Mouse (Mus musculus): ENCODE data around the gene Caskin1. TPM values are rescaled to one million over a fixed set of nuclear protein-coding genes. Genes with fewer than 3 reads are reported as not detected.

Gene Caskin1
- polyA plus RNA-seq, 1 experiment from 2014 or later: 1.8 TPM

DNA sequence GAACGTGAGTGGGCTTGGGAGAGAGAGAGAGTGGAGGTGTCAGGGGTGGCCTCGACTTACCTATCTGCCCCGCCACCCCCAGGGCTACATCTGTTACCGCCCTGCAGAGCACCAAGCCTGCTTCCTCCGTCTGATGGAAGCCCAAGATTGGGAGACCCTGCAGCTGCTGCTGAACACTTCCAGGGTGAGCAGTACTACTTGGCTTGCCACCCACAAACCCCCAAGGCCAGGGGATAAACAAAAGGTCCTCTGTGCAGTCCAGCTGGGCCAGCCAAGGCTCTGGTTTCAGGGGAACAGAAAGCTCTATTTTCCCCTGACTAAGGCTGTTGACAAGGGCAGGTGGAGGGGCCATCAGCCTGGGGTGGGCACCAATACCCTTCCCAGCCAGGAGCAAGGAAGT is 13.8 kb upstream of the Caskin1 start:
- WGBS: 75% methylated on average over 5 of the region's 5 CpGs

DNA sequence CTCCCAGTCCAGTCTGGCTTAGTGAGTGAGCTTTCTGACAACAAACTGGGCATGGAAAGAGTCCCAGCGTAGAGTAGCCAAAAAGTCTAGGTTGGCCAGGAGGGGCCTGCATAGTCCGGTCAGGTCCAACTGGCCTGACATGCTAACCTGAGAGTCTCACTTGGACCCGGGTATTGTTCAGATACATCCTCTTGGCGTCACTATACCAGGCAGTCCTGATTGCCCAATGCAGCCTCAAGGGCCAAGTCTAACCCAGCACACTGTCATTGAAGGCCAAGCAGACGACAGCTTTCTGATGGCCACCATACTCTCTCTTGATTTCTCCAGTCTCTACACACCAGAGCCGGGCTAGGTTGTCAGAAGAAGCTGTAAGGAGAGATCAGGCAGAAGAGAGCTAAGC is 12.8 kb upstream of the Caskin1 start:
- Histone ChIP-seq H3K9ac (no peak overlapping the region), H3K9me3 (no peaks in the 10 kb centered on the region), H3K4me3 (replicated peaks) (no peak overlapping the region), H3K36me3 (peaks cover 22% of the 10 kb centered on the region), H3K27me3 (replicated peaks) (no peaks in the 10 kb centered on the region), H3K4me2 (replicated peaks) (no peak overlapping the region), H3K4me1 (replicated peaks) (peaks cover 52% of the 10 kb centered on the region), H3K27ac (no peak overlapping the region)
- no peak for ATAC-seq
- WGBS: 92% methylated on average over 6 of the region's 6 CpGs

More for the DNA sequence above, 13.8 kb upstream of the Caskin1 start:
- Histone ChIP-seq H3K9ac (no peak overlapping the region), H3K27me3 (replicated peaks) (no peaks in the 10 kb centered on the region), H3K4me1 (replicated peaks) (peaks cover 44% of the 10 kb centered on the region), H3K4me3 (replicated peaks) (no peak overlapping the region), H3K4me2 (replicated peaks) (no peak overlapping the region), H3K36me3 (peaks cover 22% of the 10 kb centered on the region), H3K27ac (0 out of 2 replicates have a peak overlapping the region, but pooled peaks have one; percentile 78), H3K9me3 (no peaks in the 10 kb centered on the region)
- ATAC-seq: no peak

DNA sequence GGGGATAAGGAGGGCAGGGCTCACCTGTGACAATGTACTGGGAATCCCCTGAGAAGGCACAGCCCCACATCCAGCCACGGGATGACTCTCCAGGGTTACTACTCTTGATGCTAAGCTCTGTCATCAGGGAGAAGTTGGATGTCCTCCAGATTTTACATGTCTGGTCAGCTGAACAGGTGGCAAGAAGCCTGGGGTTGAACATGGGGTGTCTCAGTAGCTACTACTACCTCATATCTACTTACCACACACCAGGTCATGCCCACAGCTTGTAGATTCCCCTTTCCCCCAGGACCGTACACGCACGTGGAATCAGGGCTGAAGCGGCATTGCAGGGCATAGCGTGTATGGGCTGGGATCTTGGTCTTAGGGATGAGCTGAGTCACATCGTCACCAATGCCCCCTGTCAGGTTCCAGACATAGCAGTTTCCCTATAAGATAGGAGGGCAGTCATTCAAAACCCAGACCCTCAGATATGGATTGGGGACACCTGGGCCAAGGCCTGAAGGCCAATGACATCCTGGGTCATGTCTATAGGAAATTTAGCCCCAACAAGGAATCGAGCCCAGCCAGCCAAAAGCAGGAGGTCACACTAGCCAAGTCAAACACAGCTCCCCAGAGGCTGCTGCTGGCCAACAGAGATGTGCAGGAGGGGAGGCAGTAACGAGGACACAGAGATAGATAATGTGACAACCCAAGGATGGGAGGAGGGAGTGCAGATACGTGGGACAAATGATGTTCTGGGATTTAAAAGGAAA is 12.2 kb upstream of the Caskin1 start:
- peaks cover 22% of the 10 kb centered on the region for H3K36me3 ChIP-seq
- H3K27ac ChIP-seq: no peak overlapping the region
- 94% methylated on average over 10 of the region's 10 CpGs for WGBS
- peaks cover 47% of the 10 kb centered on the region for H3K4me1 ChIP-seq (replicated peaks)
- no peaks in the 10 kb centered on the region for H3K9me3 ChIP-seq
- no peak overlapping the region for H3K4me2 ChIP-seq (replicated peaks)
- ATAC-seq: no peak
- no peak overlapping the region for H3K9ac ChIP-seq
- H3K27me3 ChIP-seq (replicated peaks): no peaks in the 10 kb centered on the region
- H3K4me3 ChIP-seq (replicated peaks): no peak overlapping the region

DNA sequence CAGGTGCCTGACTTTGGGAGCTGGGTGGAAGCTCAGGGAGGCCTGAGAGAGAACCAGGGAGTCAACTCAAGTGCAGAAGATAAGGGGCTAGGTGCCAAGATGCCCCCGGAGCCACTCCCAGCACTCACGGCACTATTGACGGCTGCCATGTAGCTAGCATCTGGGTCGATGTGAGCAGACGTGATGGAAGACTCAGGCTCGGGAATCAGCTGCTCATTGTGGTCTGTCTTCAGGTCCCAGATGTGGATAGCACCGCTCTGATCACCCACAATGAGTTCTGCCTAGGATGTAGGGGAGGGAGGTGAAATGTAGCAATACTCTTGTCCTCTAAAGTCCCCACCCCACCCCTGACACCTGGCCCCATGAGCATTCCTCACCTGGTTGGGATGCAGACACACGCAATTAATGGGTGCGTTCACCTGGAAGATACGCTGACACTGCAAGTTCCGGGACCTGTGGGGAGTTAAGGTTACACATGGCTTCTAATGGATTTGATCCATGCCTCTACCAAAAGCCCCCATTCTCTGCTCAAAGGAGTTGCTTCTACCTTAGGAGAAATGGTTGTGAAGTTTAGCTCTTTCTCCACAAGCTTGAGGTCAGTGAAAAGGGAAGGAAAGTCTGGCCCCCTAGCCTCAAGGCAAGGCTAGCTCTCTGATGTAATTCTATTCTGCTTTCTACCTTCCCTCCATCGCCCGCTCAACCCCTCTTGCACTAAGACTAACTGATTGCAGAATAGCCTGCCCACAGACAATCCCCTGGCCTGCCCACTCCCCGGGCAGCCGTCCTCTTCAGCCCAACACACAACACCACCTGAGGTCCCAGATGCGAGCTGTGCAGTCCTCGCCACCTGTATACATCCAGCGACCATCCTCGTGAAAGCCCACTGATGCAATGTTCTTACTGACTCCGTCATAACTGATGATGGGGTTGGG is 11.1 kb upstream of the Caskin1 start:
- no peak for ATAC-seq
- peak overlapping the region; percentile 76 for H3K4me2 ChIP-seq (replicated peaks)

DNA sequence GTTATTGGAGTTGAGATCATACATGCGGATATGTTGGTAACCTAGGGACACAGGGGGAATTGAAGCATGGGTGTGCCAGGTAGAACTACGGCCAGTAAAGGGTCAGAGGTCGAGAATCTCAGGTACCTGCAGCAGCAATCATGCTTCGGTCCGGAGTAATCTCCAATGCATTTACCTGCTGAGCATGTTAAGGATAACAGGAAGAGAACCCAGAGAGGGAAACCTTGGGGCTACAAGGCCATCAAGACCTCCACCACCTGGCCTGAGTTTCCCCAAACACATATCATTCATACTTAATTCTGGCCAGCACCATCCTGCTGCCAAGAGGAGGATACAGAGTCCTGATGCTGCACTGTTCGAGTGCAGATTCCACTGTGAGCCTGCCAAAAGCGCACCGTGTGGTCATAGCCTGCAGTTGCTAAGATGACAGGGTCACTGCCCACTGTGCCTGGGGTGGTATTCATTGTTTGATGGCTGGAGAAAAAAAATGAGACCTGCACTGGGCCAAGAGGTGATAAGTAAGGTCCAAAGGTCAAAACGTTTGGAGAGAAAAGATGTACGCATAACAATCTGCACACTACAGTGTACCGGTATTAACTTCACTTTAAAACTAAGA is 10.3 kb upstream of the Caskin1 start:
- Histone ChIP-seq H3K9me3 (no peaks in the 10 kb centered on the region), H3K27me3 (replicated peaks) (no peaks in the 10 kb centered on the region), H3K36me3 (peaks cover 22% of the 10 kb centered on the region), H3K27ac (no peak overlapping the region), H3K4me1 (replicated peaks) (peaks cover 31% of the 10 kb centered on the region), H3K4me2 (replicated peaks) (peak overlapping the region; percentile 76), H3K4me3 (replicated peaks) (peak overlapping the region; percentile 70), H3K9ac (peak overlapping the region; percentile 78)
- 36% methylated on average over 11 of the region's 11 CpGs for WGBS
- peak; percentile 10 for ATAC-seq

More for the DNA sequence above, 11.1 kb upstream of the Caskin1 start:
- Histone ChIP-seq H3K27ac (no peak overlapping the region), H3K4me1 (replicated peaks) (peaks cover 38% of the 10 kb centered on the region), H3K36me3 (peaks cover 22% of the 10 kb centered on the region), H3K9me3 (no peaks in the 10 kb centered on the region), H3K4me3 (replicated peaks) (no peak overlapping the region; the same call in 1 of the 2 replicates), H3K27me3 (replicated peaks) (no peaks in the 10 kb centered on the region), H3K9ac (no peak overlapping the region)
- 89% methylated on average over 20 of the region's 20 CpGs for WGBS

DNA sequence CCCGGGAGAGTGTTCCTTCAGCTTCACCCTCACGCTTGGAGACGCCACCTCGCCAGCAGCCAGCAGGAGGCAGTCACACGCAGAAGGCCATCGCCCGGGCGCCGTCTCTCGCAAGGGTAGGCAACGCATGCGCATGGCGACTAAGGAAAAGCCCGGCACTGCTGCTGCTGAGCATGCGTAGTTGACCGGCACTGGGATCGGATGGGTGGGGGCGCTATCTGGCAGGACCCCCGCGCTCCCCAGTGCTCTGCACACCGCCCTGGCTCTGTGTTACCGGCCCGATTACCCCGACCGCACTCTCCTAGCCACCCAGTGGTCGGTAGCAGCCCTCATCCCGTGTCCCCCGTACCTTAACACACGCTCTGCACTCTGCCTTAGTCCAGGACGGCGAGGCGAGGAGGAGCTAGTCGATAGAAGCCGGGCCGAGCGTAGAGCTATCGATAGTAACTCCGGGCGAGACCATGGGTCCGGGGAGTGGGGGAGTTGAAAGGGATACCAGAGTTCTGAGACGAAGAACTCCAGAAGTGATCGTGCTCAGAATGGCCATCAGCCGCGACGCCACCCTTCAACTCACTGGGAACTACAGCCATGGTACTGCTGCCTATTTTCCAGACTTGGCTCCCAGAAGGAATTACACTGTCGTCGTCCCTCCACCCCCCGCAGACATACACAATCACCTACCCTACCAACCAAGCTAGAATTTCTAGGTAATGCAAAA is 9.6 kb upstream of the Caskin1 start, which contains the start of gene Mlst8:
Mlst8 (minus strand) TSS at position 416 of the 718 bp plus-strand sequence.
- under 1% methylated on average over 48 of the region's 48 CpGs for WGBS
- peak; percentile 95 for ATAC-seq

DNA sequence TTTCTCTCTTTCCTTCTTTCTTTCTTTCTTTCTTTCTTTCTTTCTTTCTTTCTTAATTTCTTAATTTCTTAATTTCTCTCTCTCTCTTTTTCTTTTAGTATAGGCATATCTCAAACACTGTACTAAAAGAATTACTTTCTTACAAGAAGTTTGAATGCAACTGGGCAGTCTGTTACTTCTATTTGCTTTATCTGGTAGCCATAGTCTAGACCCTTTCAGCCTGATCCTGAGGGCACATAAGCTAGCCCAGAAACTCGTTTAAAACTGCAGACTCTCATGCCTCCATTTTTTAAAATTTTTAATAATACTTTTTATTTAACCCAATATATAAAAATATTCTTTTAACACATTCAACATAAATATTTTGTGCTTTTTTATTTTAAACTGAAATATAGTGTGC is 9.0 kb upstream of the Caskin1 start:
- WGBS: 18% methylated on average over 1 of the region's 1 CpGs
- Histone ChIP-seq H3K4me3 (replicated peaks) (peak overlapping the region; percentile 70), H3K36me3 (peaks cover 20% of the 10 kb centered on the region), H3K4me2 (replicated peaks) (no peak overlapping the region), H3K9ac (no peak overlapping the region), H3K27ac (no peak overlapping the region), H3K4me1 (replicated peaks) (peaks cover 18% of the 10 kb centered on the region), H3K9me3 (no peaks in the 10 kb centered on the region), H3K27me3 (replicated peaks) (no peaks in the 10 kb centered on the region)
- no peak for ATAC-seq

More for the DNA sequence above, 9.6 kb upstream of the Caskin1 start, which contains the start of gene Mlst8:
- Histone ChIP-seq H3K36me3 (peaks cover 22% of the 10 kb centered on the region), H3K27me3 (replicated peaks) (no peaks in the 10 kb centered on the region), H3K27ac (peak within 1 kb of the TSS; percentile 89), H3K9me3 (no peaks in the 10 kb centered on the region), H3K4me1 (replicated peaks) (peaks cover 24% of the 10 kb centered on the region), H3K4me2 (replicated peaks) (peak within 1 kb of the TSS; percentile 76), H3K9ac (peak within 1 kb of the TSS; percentile 78), H3K4me3 (replicated peaks) (peak within 1 kb of the TSS; percentile 70)

DNA sequence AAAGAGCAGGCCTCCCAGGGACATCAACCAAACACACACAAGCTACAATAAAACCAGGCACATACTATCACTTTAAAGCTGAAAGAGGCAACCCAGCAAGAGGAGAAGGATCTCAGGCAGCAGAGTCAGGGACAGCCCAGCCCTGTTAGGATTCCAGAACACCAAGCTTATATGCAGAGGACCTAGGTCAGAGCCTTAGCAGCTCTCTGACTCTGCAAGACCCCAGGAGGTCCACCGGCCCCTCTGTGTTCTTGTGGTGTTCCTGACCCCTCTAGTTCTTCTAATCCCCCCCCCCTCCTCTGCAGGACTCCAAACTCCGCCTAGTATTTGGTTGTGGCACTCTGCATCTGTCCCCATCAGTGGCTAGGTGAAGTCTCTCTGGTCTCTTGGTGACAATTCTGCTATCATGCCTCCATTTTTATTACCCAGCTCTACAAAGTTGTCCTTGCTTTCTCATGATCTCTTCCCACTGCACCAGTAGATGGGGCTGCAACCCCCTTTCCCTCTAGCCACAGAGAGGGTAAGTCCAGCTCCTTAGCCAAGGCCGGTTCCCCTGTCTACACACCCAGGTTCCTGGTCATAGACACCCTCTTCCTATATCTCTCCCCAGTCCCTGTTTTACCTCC is 8.1 kb upstream of the Caskin1 start:
- Histone ChIP-seq H3K27ac (0 out of 2 replicates have a peak overlapping the region, but pooled peaks have one; percentile 10), H3K4me1 (replicated peaks) (peaks cover 17% of the 10 kb centered on the region), H3K27me3 (replicated peaks) (no peaks in the 10 kb centered on the region), H3K36me3 (peaks cover 11% of the 10 kb centered on the region), H3K4me2 (replicated peaks) (no peak overlapping the region), H3K9me3 (no peaks in the 10 kb centered on the region), H3K9ac (no peak overlapping the region), H3K4me3 (replicated peaks) (no peak overlapping the region)
- ATAC-seq: no peak
- 32% methylated on average over 3 of the region's 3 CpGs for WGBS

DNA sequence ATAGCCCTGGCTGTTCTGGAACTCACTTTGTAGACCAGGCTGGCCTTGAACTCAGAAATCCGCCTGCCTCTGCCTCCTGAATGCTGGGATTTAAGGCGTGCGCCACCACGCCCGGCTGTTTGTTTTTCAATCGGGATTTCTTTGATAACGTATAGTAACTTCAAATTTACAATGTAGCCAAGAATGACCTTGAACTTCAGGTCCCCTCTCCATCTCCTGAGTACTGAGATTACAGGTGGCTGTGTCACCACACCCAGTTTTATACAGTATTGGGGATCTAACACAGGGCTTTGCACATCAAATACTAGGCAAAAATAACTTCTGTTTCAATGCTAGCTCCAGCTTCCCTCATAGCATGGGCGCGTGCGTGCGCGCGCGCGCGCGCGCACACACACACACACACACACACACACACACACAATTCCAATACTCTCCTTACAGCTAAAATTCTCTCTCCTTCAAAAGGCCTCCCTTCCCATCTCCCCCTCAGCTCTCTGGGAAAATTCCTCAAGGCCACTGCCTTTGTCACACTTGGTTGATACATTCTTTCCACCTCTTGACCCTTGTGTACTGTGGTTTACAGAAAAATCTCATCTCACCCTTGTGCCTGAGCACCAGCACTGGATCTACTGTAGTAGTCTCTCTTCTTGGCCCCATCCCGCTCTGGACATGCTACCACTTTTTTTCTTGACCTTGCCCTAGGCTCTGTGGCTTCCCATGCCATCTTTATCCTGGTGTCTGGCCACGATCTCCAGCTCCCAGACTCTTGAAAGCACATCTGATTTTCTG is 7.2 kb upstream of the Caskin1 start:
- H3K36me3 ChIP-seq: 0 out of 2 replicates have a peak, but pooled peaks cover 4% of the 10 kb centered on the region
- no peak for ATAC-seq
- no peak overlapping the region for H3K27ac ChIP-seq
- no peak overlapping the region for H3K4me3 ChIP-seq (replicated peaks)
- H3K9ac ChIP-seq: no peak overlapping the region
- no peaks in the 10 kb centered on the region for H3K9me3 ChIP-seq
- H3K27me3 ChIP-seq (replicated peaks): no peaks in the 10 kb centered on the region
- WGBS: 89% methylated on average over 20 of the region's 20 CpGs
- H3K4me2 ChIP-seq (replicated peaks): no peak overlapping the region
- H3K4me1 ChIP-seq (replicated peaks): peaks cover 20% of the 10 kb centered on the region

DNA sequence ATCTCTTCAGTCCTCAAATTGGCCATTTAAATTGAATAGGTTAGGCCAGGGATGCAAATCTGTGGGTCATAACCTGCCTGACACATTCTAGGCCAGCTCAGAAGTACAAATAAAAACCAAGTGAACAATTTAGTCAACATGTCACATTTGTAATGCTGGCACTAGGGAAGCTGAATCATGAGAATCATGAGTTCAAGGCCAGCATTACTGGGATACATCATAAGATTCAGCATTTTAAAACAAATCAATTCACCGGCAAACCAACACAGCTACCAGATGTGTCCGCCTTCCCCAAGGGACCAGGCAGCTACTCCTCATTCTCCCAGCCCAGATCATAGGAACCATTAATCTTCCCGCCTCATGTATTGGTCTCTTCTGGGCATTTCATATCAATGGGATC is 4.9 kb upstream of the Caskin1 start:
- no peak overlapping the region for H3K4me2 ChIP-seq (replicated peaks)
- no peak overlapping the region for H3K9ac ChIP-seq
- peaks cover 16% of the 10 kb centered on the region for H3K27me3 ChIP-seq (replicated peaks)
- H3K36me3 ChIP-seq: no peaks in the 10 kb centered on the region
- WGBS: 84% methylated on average over 3 of the region's 3 CpGs
- peaks cover 16% of the 10 kb centered on the region for H3K4me1 ChIP-seq (replicated peaks)
- H3K27ac ChIP-seq: no peak overlapping the region
- no peak overlapping the region for H3K4me3 ChIP-seq (replicated peaks)
- ATAC-seq: no peak
- H3K9me3 ChIP-seq: no peaks in the 10 kb centered on the region

All from intestine, embryonic 15.5 days (tissue).